Mouse (Mus musculus): ENCODE results near the gene Prn.

Prn gene

DNA sequence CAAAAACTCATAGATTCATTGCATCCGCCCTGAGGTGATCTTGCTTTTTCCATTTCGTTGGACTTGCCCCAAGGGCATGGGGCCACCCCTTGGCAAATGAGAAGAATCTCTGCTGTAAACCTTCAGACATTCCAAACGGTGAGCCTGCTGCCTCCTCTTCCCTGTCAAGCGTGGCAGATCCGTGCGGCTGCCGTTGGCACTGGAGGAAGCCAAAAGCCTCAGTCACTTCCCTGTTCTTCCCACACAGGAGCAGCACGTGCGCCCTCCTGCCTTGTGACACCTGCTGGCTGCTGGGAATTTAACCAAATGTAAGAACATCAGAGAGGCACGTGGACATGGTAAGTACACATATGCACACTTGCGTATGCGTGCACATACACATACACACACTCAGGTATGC, 86.0 kb downstream of the Prn start:
- no peak for DNase-seq (ENCODE audit: low spot score in 2 of 2)

DNA sequence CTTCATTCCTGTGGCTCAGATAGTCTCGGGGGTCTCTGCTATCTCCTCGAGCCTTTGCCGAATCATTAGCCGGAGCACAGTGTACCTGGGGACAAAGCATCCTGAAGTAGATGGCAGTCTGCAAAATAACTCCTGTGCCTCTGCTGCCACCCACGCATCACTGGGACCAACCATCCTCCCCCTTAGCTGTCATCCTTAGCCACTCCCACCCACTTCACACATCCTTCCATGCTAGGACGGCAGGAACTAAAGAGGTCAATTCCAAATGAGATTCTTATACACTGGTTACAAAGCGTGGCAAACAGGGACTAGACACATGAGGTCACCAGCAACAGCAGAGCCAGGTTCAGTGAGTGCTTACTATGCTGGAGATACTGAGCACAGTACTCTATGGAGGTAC, 86.6 kb downstream of the Prn start:
- no peak for DNase-seq (ENCODE audit: low spot score in 2 of 2)

DNA sequence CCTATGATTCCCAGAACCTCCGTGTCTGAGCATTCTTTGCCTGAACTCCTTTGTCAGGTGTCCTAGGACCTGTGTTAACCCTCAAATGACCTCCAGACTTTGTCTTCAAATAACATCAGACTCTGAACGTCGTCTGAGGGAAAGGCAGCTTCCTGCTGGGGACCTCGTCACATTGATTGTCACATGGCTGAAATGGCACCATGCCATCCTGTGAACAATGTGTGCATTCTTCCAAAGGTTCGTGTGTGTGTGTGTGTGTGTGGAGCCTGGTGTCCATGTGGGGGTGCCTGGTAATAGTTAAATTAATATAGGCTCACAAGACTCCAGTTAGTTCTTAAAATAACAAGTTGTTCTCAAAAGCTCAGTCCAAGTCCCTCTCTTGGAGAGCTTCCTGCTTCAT, 87.6 kb downstream of the Prn start:
- DNase-seq (ENCODE audit: low spot score in 2 of 2), result no peak

DNA sequence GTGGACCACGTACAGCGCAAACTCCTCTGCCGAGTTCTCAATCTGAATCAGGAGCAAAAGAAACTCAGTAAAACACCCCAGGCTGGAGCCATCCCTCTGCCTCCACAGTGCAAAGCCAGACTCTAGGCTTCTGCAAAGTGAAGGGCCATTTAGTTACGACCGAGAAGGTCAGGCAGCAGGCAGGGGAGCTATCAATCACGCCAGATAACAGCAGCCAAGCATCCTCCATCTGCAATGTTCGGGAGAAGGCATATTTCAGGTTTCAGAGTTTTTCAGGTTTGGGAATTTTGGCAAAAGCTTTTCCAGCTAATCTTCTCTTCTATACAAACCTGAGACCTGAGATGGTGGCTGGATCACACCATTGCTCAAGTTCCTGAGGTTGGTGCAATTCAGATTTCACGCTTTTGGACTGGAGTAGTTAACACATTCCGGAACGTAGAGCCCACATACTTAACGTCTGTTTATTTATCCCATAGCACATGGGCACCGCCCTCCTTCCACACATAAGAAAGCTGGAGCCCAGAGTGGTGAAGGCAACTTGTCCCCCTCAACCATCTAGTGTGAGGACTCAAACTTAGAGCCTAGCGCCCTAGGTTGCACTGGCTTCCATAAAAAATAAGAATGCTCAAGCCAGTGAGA, 92.1 kb downstream of the Prn start:
- DNase-seq (ENCODE audit: low spot score in 2 of 2), result no peak

DNA sequence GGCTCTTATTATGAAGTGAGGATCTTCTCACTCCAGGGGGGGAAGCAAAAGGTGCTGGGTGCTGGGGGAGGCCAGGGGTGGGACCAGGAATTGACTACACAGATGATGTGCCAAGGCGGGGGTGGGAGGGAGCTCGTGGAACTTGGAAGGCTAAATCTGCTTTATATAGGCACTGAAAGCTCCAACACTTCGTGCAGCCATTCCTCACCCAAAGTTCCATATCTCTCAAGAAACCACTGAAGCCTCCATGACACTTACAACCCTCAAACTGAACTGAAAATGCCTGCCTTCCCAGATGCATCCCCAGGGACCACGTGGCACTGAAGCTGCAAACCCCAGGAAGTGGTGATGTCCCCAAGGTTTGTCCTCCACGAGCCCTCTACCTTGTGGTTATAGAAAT, 94.2 kb downstream of the Prn start:
- DNase-seq (ENCODE audit: low spot score in 2 of 2), result no peak

DNA sequence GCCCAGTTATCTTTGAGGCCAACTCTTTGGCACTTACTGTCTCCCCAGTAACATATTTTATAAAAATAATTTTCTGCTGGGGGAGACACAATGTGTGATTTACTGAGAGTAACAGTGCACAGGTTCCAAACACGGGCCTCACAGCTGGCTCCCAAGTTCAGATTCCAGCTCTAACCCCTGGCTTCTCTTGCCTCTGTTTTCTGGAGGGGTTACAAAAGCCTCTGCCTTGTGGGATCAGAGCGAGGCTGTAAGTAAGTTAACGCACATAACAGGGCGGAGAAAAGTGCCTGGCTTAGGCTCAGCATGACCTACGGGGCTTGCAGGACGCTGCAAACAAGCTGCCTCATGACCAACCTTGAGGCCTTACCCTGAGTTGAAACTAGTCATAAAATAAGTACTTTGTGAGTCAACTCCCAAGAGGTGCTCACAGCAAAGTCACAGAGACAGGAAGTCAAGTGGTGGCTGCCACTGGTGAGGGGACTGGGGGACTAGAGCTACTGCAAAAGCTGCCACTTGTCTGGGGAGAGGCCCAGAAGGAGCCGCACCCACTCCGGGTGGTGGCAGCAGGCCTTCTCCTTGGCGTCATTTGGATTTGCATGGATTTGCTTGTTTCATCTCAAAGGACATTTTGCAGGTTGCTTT, 94.9 kb downstream of the Prn start:
- no peak for DNase-seq (ENCODE audit: low spot score in 2 of 2)

DNA sequence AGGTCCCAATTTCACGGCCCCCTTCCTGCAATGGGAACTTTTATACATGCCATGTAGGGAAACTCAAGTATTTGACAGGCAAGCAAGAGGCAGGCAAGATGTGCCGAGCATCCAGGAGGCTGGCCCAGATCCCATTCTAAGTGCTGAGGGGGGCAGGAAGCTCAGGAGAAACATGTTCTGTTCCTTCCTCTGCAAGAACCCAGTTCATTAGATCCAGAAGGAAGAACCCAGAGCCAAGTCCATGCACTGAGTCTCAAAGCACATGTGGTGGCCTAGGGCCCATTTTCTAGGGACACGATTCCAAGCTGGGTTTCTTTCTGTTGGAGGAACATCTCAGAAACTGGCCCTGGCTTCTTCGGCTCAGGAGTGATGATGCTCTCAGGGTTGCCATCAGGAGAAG, 95.7 kb downstream of the Prn start:
- DNase-seq (ENCODE audit: low spot score in 2 of 2), result no peak
